Mouse (Mus musculus) lung, postnatal 0 days (tissue): Measurements from ENCODE around the gene Cyp1a1. TPM values are rescaled to one million over a fixed set of nuclear protein-coding genes. Genes with fewer than 3 reads are reported as not detected.

Experiments
- ATAC-seq: fragments of 200-750 bp; cut with Nextera tagmentation; 2 replicates; pipeline ENCODE4 v1.8.0; 2017; ENCODE audit warnings: moderate library complexity
- DNase-seq: peaks from one replicate; pipeline ENCODE4 v3.0.0-alpha.2; 2016; ENCODE audit warnings: low spot score
- H3K27ac ChIP-seq: fragments of 300-500 bp; sonication (generic); 2 replicates; pipeline ENCODE4 v1.5.1; 2014; ENCODE audit warnings: antibody characterized with exemption, mild to moderate bottlenecking, low read length, mixed read lengths
- H3K27me3 ChIP-seq: fragments of 300-500 bp; sonication (generic); replicated peaks from 2 replicates; pipeline ENCODE4 v1.6.1; 2014; ENCODE audit warnings: low read length, mixed read lengths; ENCODE audit not compliant: insufficient read depth
- H3K36me3 ChIP-seq: fragments of 300-500 bp; sonication (generic); 2 replicates; pipeline ENCODE4 v1.6.1; 2014; ENCODE audit warnings: low read length, mixed read lengths; ENCODE audit not compliant: insufficient read depth
- H3K4me1 ChIP-seq: fragments of 300-500 bp; sonication (generic); 2 replicates; pipeline ENCODE4 v1.6.1; 2014; ENCODE audit warnings: antibody characterized with exemption, low read depth, low read length, mixed read lengths; ENCODE audit not compliant: insufficient read depth
- H3K4me2 ChIP-seq: fragments of 300-500 bp; sonication (generic); replicated peaks from 2 replicates; pipeline ENCODE4 v1.6.1; 2014; ENCODE audit warnings: low read depth, mild to moderate bottlenecking, low read length, moderate library complexity, mixed read lengths
- H3K4me3 ChIP-seq: fragments of 300-500 bp; sonication (generic); 2 replicates; pipeline ENCODE4 v1.5.1; 2014; ENCODE audit warnings: low read depth, low read length
- H3K9ac ChIP-seq: fragments of 300-500 bp; sonication (generic); replicated peaks from 2 replicates; pipeline ENCODE4 v1.6.1; 2014; ENCODE audit warnings: low read depth, mild to moderate bottlenecking
- H3K9me3 ChIP-seq: fragments of 300-500 bp; sonication (generic); 2 replicates; pipeline ENCODE4 v1.6.1; 2016; ENCODE audit warnings: low read length, mixed read lengths
- CTCF ChIP-seq: IDR thresholded peaks from 2 replicates; pipeline ENCODE4 v1.5.1; 2016; ENCODE audit warnings: antibody characterized with exemption, mild to moderate bottlenecking
- EP300 ChIP-seq: IDR thresholded peaks from 2 replicates; pipeline ENCODE4 v1.6.1; 2016; ENCODE audit warnings: antibody characterized with exemption, mild to moderate bottlenecking, control low read depth
- WGBS: fragments of 180-500 bp; shearing (Covaris S2); extraction: QIAGEN DNeasy Blood & Tissue Kit; methylation state at CpG from one replicate; pipeline ENCODE4 v1.1.7; 2014; 5-methylcytosine and 5-hydroxymethylcytosine counted together
- polyA plus RNA-seq: library from polyadenylated mRNA; unstranded; fragments of >200 nt; fragmentation: Nextera tagmentation; extraction: Ambion mirVana; gene quantifications from 2 replicates; pipeline ENCODE4 v1.2.1, GENCODE M21; 2015

Cyp1a1 gene
- polyA plus RNA-seq, 1 experiment from 2014 or later = 9.0 TPM

DNA sequence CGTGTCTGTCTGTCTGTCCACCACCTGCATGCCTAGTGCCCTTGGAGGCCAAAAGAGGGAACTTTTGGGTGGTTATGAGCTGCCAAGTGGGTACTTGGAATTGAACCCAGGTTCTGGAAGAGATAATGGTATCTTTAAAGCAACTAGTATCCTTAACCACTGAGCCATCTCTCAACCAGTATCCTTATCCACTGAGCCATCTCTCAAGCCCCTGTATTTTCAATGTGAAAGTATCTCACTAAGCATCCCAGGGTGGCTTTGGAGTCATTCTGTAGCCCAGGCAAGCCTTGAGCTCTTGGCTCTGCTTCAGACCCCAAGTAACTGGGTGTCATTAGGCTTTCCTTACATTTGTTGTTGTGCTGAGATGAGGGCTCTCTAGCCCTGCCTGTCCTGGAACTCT, 32.8 kb upstream of the Cyp1a1 start:
- DNase-seq (no peak), ATAC-seq (no peak)
- 94% methylated on average over 1 of the region's 1 CpGs for WGBS
- no peaks in the 10 kb centered on the region; the same call in 1 of the 2 replicates for H3K4me1 ChIP-seq
- H3K4me2 ChIP-seq = no peak overlapping the region
- no peaks in the 10 kb centered on the region for H3K9me3 ChIP-seq
- H3K27ac ChIP-seq = no peak overlapping the region
- no peak overlapping the region for H3K9ac ChIP-seq
- no peak overlapping the region for H3K4me3 ChIP-seq
- TF ChIP-seq CTCF = no peak
- no peak for TF ChIP-seq EP300
- H3K36me3 ChIP-seq = no peaks in the 10 kb centered on the region
- no peaks in the 10 kb centered on the region for H3K27me3 ChIP-seq

DNA sequence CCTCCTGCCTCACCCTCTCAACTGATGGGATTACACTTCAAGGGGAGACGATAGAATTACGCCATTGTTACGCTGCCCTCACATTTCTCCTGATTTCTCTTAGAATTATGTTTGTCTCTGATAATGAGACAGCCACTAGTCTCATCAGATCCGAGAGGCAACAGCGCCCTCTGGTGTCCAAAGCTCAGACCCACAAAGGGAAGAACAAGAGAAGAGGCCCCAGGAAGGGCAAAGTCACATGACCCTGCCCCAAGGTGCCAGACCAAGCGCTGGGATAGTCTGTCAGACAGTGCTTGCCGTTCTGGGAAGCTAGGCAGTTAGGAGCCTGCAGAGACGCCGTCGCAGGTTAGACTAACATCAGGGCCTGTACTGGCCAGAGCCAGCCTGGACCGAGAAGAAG, 32.0 kb upstream of the Cyp1a1 start:
- ATAC-seq = peak; percentile 82
- H3K9ac ChIP-seq = no peak overlapping the region

DNA sequence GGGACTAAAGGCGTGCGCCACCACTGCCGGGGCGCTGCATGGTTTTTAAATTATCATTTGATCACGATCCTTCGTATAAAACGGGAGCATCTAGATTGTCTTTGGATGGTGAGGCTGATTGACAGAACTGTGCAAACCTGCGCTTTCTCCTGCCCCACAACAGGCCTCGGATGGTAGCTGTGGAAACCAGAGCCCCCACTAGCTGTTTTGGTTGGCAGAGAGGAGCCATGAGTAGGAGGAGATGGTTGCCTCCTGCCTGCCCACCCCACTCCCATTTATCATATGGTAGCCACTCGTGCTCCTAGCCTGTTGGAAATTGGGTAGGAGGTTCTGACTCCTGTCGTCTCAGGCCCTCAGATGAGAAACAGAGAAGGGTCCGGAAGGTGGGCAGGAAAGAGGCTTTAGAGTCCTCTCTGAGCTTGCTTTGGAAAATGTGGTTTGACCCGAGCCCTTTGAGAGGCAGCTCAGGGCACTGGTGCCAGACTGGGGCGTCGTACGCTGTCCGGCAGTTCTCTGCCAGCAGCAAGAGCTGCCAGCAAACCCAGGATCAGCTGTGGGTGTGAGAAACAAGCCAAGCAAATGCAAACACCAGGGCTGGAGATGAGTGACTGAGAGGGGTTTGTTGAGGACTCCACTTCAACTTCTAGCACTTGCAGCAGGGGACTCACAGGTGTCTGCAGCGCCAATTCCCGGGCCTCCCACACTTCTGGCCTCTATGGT, 30.9 kb upstream of the Cyp1a1 start:
- no peak overlapping the region for H3K4me2 ChIP-seq
- WGBS = 60% methylated on average over 19 of the region's 19 CpGs
- H3K9ac ChIP-seq = no peak overlapping the region
- no peaks in the 10 kb centered on the region for H3K4me1 ChIP-seq
- H3K9me3 ChIP-seq = no peaks in the 10 kb centered on the region
- H3K4me3 ChIP-seq = no peak overlapping the region
- no peaks in the 10 kb centered on the region for H3K36me3 ChIP-seq
- DNase-seq (peak; percentile 14), ATAC-seq (0 out of 2 replicates have a peak, but pooled peaks have one; percentile 11)
- TF ChIP-seq CTCF (no peak), EP300 (no peak)
- H3K27ac ChIP-seq = no peak overlapping the region
- H3K27me3 ChIP-seq = no peaks in the 10 kb centered on the region

More for the DNA sequence above, 32.0 kb upstream of the Cyp1a1 start:
- Histone ChIP-seq H3K4me2 (peak overlapping the region; percentile 42), H3K4me1 (no peaks in the 10 kb centered on the region; the same call in 1 of the 2 replicates), H3K27ac (no peak overlapping the region), H3K9me3 (no peaks in the 10 kb centered on the region), H3K36me3 (no peaks in the 10 kb centered on the region), H3K27me3 (no peaks in the 10 kb centered on the region), H3K4me3 (no peak overlapping the region)
- TF ChIP-seq CTCF = peak; percentile 96
- no peak for TF ChIP-seq EP300
- peak; percentile 90 for DNase-seq
- WGBS = 4% methylated on average over 11 of the region's 11 CpGs

DNA sequence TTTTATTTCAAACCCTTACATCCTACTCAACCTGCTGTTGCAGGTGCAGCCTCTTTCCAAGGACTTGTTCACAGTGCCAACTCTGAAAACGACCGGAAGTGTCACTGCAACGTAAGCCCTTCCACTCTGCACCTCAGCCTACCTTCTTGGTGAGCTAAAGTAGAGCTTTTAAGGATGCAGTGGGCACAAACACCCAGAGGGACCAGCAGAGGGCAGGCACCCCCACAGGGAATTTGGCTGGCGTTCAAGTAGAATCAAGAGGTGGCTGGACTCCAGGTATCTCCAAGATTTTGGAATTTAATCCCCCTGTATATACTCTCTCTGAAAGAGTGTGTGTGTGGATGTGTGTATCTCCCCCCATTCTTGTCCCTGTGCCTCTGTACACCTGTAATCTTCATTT, 29.9 kb upstream of the Cyp1a1 start:
- no peak for ATAC-seq
- TF ChIP-seq EP300 = no peak
- peak; percentile 32 for TF ChIP-seq CTCF
- Histone ChIP-seq H3K27ac (no peak overlapping the region), H3K36me3 (no peaks in the 10 kb centered on the region), H3K9me3 (no peaks in the 10 kb centered on the region), H3K9ac (no peak overlapping the region), H3K27me3 (no peaks in the 10 kb centered on the region), H3K4me1 (no peaks in the 10 kb centered on the region), H3K4me3 (no peak overlapping the region), H3K4me2 (no peak overlapping the region)
- 38% methylated on average over 4 of the region's 4 CpGs for whole genome bisulfite sequencing
- peak; percentile 46 for DNase-seq

DNA sequence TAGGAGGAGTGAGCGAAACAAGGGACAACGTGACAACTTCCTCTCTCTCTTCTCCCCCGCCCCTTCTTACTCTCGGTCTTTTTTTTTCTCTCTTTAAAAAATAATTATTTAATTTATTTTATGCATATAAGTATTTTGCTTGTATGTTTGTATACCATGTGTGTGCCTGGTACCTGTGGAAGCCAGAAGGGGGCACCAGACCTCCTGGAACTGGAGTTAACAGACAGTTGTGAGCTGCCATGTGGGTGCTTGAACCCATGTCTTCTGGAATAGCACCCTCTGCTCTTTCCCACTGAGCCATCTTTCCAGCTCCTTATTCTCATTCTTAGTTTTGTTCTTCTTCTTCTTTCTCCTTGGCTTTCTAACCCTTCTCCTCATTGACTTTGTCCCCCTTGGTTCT, 28.8 kb upstream of the Cyp1a1 start:
- no peak overlapping the region for H3K27ac ChIP-seq
- TF ChIP-seq CTCF = peak; percentile 26; the same call in 1 of the 2 replicates
- TF ChIP-seq EP300 = no peak
- no peaks in the 10 kb centered on the region for H3K4me1 ChIP-seq
- no peaks in the 10 kb centered on the region for H3K9me3 ChIP-seq
- no peak overlapping the region for H3K4me3 ChIP-seq
- no peaks in the 10 kb centered on the region for H3K36me3 ChIP-seq
- H3K4me2 ChIP-seq = no peak overlapping the region
- no peak overlapping the region for H3K9ac ChIP-seq
- no peak for ATAC-seq
- DNase-seq = peak; percentile 5
- 80% methylated on average over 4 of the region's 4 CpGs for WGBS
- no peaks in the 10 kb centered on the region for H3K27me3 ChIP-seq

DNA sequence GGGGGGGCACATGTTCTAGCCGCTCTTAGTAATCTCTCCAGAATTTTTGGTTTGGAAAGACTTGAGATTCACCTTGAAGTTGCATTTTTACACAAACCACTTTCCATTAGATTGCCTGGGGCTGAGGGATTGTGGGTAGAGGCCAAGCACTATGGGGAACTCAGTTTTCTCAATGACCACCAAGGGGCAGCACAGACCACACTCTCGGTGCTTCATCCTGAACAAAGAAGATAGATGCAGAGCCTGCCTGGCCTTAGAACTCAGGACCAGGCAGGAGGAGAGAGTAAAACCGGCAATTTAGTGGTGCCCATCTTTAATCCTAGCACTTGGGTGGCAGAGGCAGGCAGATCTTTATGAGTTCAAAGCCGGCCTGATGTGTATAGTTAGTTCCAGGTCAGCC, 28.0 kb upstream of the Cyp1a1 start:
- ATAC-seq = peak; percentile 78
- 10% methylated on average over 4 of the region's 4 CpGs for WGBS

More for the DNA sequence above, 28.0 kb upstream of the Cyp1a1 start:
- Histone ChIP-seq H3K4me3 (no peak overlapping the region), H3K36me3 (no peaks in the 10 kb centered on the region), H3K9ac (no peak overlapping the region), H3K27me3 (no peaks in the 10 kb centered on the region), H3K9me3 (no peaks in the 10 kb centered on the region), H3K4me2 (no peak overlapping the region), H3K4me1 (no peaks in the 10 kb centered on the region), H3K27ac (no peak overlapping the region)
- DNase-seq = peak; percentile 87
- TF ChIP-seq CTCF (peak; percentile 90), EP300 (no peak)
